Mouse (Mus musculus): ENCODE data around the gene Jmjd1c.

Jmjd1c gene

GRCm38 (mm10) chr10:67195671-67196070 lies 99.7 kb downstream of the Jmjd1c start:
- DNase-seq = no peak

- no peak for DNase-seq
Observed at GRCm38 (mm10) chr10:67197186-67197585, 101.3 kb downstream of the Jmjd1c start.

- DNase-seq = no peak
Observed at GRCm38 (mm10) chr10:67197829-67198228, 101.9 kb downstream of the Jmjd1c start.

DNA sequence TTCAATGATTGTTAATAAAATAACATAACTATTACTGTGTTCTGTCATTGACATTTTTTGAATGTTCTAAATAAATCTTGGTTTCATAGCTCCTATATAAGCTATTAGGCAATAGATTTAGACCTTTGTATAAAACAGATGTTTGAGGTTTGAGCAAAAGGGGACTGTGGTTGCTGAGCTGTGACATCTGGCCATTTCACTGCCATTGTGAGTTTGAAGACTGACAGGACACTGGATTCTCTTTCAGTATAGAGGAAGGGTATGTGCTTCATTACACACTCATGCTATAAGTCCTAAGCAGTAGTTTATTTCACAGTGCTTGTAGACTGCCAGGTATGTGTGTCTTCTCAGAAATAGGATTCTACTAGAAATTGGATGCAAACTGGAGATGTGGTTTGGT lies 105.8 kb downstream of the Jmjd1c start:
- no peak for DNase-seq

DNA sequence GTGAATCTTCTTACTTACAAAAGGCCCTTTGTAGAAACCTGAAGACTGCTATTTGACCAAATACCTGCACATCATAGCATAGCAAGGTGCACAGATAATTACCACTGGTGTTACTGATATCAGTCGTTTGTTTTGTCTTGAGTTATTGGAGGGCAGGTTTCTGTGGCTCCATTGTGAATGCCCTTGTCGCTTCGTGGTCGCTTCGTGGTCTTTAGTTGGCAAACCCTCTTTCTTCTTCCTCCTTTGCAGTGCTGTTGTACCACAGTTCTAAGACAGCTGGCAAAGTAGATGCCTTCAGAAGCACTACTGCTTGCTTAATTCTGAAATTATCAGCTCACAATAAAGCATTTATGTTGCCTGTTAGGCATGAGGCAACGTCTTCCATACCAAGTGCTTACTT lies 106.5 kb downstream of the Jmjd1c start:
- DNase-seq = no peak

DNA sequence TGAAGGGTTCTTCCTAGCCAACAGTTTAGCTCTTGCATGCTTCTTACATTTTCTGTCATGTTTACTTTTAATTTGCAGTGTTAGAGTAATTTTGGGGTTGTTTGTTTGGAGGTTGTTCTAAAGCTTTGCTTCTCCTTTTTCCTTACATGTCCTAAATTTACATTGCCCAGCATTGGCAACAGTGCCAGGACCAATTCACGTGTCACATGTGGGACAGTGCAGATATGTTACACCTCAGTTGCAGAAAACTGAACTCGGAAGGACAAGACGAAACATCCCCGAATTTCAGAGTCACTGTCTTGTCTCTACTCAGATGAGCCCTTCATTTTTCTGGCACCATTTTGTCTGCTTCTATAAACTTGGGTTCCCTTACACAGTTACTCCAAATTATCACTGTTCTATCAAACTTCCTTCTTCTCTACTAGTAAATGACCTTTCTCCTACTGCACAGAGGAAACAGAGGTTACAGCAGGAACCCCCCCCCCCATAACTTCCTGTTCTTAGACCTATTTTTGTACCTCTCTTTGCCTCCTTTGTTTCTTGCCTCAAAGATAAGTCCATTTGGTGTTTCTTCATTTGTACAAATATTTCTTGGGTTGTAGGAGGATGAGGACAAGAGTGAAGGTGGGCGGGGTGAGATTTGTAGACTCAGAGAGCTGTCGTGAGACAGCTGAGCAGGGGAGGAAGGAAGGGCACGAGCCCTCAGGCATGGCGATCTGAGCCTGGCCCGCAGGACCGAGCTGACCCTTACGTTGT lies 108.9 kb downstream of the Jmjd1c start:
- DNase-seq = no peak

GRCm38 (mm10) chr10:67207931-67208330 lies 112.0 kb downstream of the Jmjd1c start:
- DNase-seq = no peak

DNA sequence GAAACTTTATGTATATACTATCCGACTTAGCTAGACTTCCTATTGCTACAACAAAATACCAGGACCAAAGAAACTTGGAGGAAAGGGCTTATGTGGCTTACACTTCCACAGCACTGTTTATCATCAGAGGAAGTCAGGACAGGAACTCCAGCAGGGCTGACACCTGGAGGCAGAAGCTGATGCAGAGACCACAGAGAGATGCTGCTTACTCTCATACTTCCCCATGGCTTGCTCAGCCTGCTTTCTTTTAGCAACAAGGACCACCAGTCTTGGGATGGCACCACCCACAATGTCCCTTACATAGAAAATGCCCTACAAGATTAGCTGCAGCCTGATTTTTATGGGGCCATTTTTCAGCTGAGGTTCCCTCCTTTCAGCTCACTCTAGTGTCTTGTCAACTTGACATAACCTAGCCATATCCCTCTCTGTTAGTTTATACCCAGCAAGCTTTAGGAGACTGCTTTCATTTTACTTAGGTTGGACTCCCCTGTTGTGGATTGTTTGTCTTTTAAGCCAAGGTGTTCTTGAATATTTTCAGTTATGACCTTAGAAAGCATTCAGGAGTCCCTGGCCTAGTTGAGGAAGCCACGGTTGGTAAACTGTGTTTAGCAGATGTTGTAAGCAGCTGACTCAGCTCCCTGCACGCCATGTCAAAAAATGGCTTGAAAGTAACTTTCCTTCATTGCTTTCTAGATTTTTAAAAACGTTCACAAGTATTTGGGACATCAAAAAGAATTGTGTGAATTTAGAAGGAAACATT lies 114.2 kb downstream of the Jmjd1c start:
- no peak for DNase-seq

- DNase-seq = no peak
Observed at GRCm38 (mm10) chr10:67212031-67212430, 116.1 kb downstream of the Jmjd1c start.

GRCm38 (mm10) chr10:67213720-67214119 lies 117.8 kb downstream of the Jmjd1c start:
- no peak for DNase-seq

GRCm38 (mm10) chr10:67215133-67215532 lies 119.2 kb downstream of the Jmjd1c start:
- DNase-seq = no peak

DNA sequence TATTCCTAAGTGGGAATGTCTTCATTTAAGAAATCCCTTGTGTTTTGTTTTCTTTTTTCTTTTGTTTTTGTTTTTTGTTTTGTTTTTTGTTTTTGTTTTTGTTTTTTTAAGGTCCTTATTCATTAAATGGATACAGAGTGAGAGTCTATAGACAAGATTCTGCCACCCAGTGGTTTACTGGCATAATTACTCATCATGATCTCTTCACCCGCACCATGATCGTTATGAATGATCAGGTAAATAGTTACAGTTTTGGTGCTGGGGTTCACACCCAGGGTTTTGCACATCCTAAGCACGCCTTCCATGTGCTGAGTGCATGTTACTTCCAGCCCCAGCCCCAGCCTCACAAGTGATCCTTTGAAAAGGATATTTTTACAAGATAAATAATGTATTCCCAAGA lies 120.9 kb downstream of the Jmjd1c start:
- no peak for DNase-seq

- DNase-seq = no peak
Observed at GRCm38 (mm10) chr10:67218873-67219565, 123.1 kb downstream of the Jmjd1c start.

GRCm38 (mm10) chr10:67220251-67220650 lies 124.3 kb downstream of the Jmjd1c start:
- DNase-seq = no peak

DNA sequence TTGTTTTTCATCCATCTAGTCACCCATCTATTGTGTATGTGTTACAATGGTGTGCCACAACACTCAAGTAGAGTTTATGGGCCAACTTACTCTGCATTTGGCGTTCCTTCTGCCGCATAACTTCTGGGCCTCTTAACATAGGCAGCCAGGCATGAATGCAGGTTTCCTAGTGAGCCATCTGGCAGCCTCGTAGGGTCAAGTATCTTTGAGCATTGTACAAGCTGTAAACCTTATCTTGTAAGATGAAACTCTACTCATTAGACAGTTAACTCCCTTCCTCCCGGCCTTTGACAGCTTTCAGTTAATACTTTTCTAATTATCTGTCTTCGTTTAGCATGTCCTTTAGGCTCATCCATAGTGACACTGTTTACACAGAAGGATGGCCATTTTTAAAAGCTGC lies 125.4 kb downstream of the Jmjd1c start:
- DNase-seq = peak; percentile 36

DNA sequence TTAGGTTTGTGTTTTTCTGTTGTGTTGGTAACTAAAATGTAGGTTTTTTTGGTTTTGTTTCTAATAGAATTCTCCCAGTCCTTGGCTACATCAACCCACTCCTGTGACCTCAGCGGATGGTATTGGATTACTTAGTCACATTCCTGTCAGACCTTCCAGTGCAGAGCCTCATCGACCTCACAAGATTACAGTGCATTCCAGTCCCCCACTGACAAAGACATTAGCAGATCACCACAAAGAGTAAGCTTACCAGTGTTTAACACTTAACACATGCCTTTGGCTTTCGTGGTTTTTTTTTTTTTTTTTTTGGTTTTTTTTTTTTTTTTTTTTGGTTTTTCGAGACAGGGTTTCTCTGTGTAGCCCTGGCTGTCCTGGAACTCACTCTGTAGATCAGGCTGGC lies 128.0 kb downstream of the Jmjd1c start:
- DNase-seq = no peak

GRCm38 (mm10) chr10:67225528-67225927 lies 129.6 kb downstream of the Jmjd1c start:
- DNase-seq = no peak

DNA sequence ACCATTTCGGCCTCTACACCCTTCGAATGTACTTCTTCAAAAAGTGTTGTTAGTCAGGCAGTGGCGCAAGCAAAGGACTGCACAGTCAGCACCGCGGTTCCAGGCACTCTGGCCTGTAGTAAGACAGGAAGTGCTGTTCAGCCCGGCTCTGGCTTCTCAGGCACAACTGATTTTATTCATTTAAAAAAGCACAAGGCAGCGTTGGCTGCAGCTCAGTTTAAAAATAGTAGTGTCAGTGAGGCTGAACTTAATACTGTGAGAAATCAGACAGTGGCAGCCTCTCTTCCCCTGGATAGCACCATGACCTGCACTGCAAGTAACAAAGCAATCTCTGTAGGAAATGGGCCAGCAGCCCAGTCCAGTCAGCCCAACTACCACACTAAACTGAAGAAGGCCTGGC lies 130.2 kb downstream of the Jmjd1c start:
- DNase-seq = peak; percentile 24

DNA sequence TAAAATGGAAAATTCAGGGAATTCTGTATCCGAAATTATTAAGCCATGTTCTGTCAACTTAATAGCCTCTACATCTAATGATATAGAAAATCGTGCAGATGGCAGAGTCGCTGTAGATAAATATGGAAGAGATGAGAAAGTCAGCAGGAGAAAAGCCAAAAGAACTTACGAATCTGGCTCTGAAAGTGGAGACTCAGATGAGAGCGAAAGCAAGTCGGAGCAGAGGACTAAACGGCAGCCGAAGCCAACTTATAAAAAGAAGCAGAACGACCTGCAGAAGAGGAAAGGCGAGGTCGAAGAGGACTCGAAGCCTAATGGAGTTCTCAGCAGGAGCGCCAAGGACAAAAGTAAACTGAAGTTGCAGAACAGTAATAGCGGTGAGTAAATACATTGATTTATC lies 130.6 kb downstream of the Jmjd1c start:
- DNase-seq = no peak

DNA sequence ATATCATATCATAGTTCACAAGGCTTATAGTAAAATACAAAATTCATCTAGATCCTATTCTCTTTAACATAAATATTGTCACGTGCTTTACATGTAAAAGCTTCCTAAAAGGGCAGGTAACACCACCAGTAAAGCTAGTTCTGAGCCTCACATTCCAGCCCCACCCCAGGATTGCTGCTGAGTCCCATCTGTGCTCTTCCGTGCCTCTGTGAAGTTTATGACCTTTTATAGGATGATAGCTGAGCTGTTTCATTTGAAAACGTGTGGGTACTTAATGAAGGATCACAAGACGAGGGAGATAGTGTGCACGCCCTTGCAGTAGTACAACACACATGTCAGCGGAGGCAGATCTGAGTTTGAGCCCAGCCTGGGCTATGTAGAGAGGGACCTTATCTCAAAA lies 134.5 kb downstream of the Jmjd1c start:
- no peak for DNase-seq

DNA sequence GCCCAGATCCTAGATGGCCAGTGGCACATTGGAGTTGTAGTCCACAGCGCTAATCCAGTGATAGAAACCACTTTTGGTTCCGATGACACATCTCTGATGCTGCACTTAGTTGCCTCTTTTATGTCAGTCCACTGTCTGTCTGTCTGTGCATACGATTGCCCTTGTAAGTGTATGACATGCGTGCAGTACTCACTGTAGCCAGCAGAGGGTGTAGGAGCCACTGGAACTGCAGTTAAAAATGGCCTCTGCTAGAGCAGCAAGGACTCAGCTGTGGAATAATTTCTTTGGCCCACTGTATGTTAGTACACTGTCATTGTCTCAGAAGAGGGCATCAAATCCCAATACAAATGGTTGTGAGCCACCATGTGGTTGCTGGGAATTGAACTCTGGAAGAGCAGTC lies 151.2 kb downstream of the Jmjd1c start:
- no peak for DNase-seq

GRCm38 (mm10) chr10:67249486-67249885 lies 153.6 kb downstream of the Jmjd1c start:
- no peak for DNase-seq

DNA sequence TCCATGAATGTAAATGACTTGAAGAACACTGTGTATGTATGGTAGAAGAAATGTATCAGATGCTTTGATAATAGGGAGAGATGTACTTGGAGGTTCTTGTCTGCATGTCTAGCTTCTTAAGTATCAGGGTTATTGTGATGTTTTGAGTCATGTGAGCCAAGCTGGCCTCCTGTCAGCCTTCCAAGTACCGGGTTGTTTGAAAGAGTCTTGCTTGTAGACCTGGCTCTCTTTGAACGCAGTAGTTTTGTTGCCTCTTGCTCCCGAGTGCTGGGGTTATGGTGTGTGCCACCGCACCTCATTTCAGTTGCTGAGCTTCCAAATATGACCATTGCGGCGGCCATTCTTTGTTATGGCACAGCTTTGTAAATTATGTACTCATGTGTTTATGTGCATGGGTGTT lies 154.9 kb downstream of the Jmjd1c start:
- no peak for DNase-seq

GRCm38 (mm10) chr10:67252353-67252752 lies 156.4 kb downstream of the Jmjd1c start:
- no peak for DNase-seq

Data from cerebellum, adult 11 months (tissue).